Mouse (Mus musculus): ENCODE measurements at regions not wholly inside any gene's neighbourhood (a gene's known extent, or its start where the extent isn't known, plus 50 kb on each side); places are given as distances from the start of the nearest gene placed in this dataset.

DNA sequence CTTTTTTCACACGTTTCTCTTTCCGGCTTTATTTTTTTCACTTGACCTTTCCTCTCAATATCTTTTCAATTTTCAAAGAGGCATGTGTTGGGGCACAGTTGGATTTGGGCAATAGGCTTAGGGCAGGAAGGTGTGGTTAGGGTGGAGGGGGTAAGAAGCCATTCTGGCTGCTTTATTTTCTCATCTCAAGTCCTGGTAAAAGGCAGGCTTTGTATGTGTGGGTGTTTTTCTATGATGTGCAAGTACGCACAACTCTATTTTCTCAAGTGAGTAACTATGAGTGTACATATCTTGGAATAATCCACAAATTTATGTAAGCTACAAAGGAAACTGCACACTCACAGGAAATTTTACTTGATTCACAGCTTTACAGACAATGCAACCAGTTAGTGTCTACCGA lies 121.5 kb upstream of the Ifne start:
- 64% methylated on average over 4 of the region's 4 CpGs for whole genome bisulfite sequencing
- no peak overlapping the region for H3K4me3 ChIP-seq (ENCODE audit: low read depth, low read length)
- no peaks in the 10 kb centered on the region for H3K9me3 ChIP-seq (replicated peaks; ENCODE audit: control insufficient read depth, low read length)
- H3K27me3 ChIP-seq (ENCODE audit: control insufficient read depth, insufficient read depth, low read length), result no peaks in the 10 kb centered on the region
- no peaks in the 10 kb centered on the region for H3K36me3 ChIP-seq (replicated peaks; ENCODE audit: control insufficient read depth, insufficient read depth, low read length)
- no peak for ATAC-seq (ENCODE audit: insufficient read depth, low read depth)
- no peak overlapping the region for H3K9ac ChIP-seq (replicated peaks; ENCODE audit: low read depth, low read length)
- H3K27ac ChIP-seq (ENCODE audit: low read depth), result no peak overlapping the region
- no peak overlapping the region for H3K4me2 ChIP-seq (ENCODE audit: low read depth, low read length)
- DNase-seq (ENCODE audit: low spot score), result no peak
- TF ChIP-seq EP300 (IDR thresholded peaks at IDR 0.05; ENCODE audit: low read depth), result no peak
- no peak for TF ChIP-seq CTCF (IDR thresholded peaks at IDR 0.05; ENCODE audit: low read depth)
- no peaks in the 10 kb centered on the region for H3K4me1 ChIP-seq (ENCODE audit: control insufficient read depth, insufficient read depth)

DNA sequence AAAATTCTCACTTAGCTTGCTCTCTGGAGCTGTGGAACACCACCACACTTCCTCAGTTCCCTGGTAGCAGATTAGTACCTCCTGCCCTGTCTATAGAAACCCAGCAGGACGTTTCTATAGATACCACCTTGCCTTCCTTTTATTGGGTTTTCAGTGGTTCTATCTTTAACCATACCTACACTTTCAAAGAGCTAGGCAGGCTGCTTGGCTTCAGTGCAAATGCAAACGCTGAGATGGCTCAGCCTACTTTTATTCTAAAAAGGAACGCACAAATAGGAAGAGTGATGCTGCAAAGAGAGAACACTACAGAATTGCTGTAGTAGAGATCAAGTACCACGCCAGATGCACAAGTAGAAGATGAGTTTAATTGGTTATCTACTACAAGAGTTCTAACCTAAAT lies 120.9 kb upstream of the Ifne start:
- no peaks in the 10 kb centered on the region for H3K36me3 ChIP-seq (replicated peaks; ENCODE audit: control insufficient read depth, insufficient read depth, low read length)
- no peak overlapping the region for H3K4me2 ChIP-seq (ENCODE audit: low read depth, low read length)
- H3K4me1 ChIP-seq (ENCODE audit: control insufficient read depth, insufficient read depth), result no peaks in the 10 kb centered on the region
- H3K27me3 ChIP-seq (ENCODE audit: control insufficient read depth, insufficient read depth, low read length), result no peaks in the 10 kb centered on the region
- H3K9ac ChIP-seq (replicated peaks; ENCODE audit: low read depth, low read length), result no peak overlapping the region
- ATAC-seq (ENCODE audit: insufficient read depth, low read depth) (no peak), DNase-seq (ENCODE audit: low spot score) (no peak)
- no peak overlapping the region for H3K4me3 ChIP-seq (ENCODE audit: low read depth, low read length)
- no peak overlapping the region for H3K27ac ChIP-seq (ENCODE audit: low read depth)
- no peak for TF ChIP-seq CTCF (IDR thresholded peaks at IDR 0.05; ENCODE audit: low read depth)
- TF ChIP-seq EP300 (IDR thresholded peaks at IDR 0.05; ENCODE audit: low read depth), result no peak
- 69% methylated on average over 4 of the region's 4 CpGs for WGBS
- no peaks in the 10 kb centered on the region for H3K9me3 ChIP-seq (replicated peaks; ENCODE audit: control insufficient read depth, low read length)

DNA sequence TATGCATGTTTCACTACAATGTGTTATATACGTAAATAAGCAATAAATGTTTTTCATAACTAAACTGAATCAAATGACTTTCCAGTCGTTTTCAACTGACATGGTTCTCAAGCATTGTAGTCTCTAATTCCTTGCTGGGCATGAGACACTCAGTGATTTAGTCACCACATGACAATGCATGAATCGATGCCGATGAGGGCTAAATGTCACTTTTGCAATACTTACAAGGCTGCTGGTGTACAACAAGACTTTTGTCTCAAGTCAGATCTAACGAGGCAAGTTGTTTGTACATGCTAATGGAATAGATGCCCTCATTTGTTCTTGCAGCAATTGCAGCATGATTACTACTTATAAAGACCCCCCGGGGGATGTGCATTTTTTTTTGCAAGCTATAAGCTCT lies 120.2 kb upstream of the Ifne start:
- Histone ChIP-seq H3K4me3 (ENCODE audit: low read depth, low read length) (no peak overlapping the region), H3K36me3 (replicated peaks; ENCODE audit: control insufficient read depth, insufficient read depth, low read length) (no peaks in the 10 kb centered on the region), H3K27me3 (ENCODE audit: control insufficient read depth, insufficient read depth, low read length) (no peaks in the 10 kb centered on the region), H3K9ac (replicated peaks; ENCODE audit: low read depth, low read length) (no peak overlapping the region), H3K9me3 (replicated peaks; ENCODE audit: control insufficient read depth, low read length) (no peaks in the 10 kb centered on the region), H3K4me1 (ENCODE audit: control insufficient read depth, insufficient read depth) (no peaks in the 10 kb centered on the region), H3K4me2 (ENCODE audit: low read depth, low read length) (no peak overlapping the region), H3K27ac (ENCODE audit: low read depth) (no peak overlapping the region)
- TF ChIP-seq CTCF (IDR thresholded peaks at IDR 0.05; ENCODE audit: low read depth), result no peak
- no peak for TF ChIP-seq EP300 (IDR thresholded peaks at IDR 0.05; ENCODE audit: low read depth)
- WGBS, result 79% methylated on average over 6 of the region's 6 CpGs
- no peak for DNase-seq (ENCODE audit: low spot score)
- ATAC-seq (ENCODE audit: insufficient read depth, low read depth), result no peak

DNA sequence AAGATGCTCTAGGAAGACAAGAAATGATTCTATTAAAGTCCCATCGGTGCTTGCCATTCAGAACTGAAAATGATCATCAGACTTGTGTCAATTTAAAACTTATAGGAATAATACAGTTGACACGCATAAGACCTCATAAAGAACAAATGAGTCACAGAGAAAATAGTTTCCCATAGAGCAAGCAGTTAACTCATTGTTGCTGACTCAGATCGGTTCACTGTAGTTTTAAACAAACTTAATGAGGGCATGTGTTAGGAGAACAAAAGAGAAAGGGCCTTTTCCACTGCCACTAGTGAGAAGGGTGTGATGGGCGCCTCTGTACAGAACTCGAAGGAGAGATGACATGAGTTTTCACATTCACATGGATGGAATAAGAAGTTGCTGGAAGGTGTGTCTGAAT lies 118.3 kb upstream of the Ifne start:
- no peak overlapping the region for H3K27ac ChIP-seq (ENCODE audit: low read depth)
- DNase-seq (ENCODE audit: low spot score), result no peak
- H3K9ac ChIP-seq (replicated peaks; ENCODE audit: low read depth, low read length), result no peak overlapping the region
- no peak for ATAC-seq (ENCODE audit: insufficient read depth, low read depth)
- H3K9me3 ChIP-seq (replicated peaks; ENCODE audit: control insufficient read depth, low read length), result no peaks in the 10 kb centered on the region
- TF ChIP-seq CTCF (IDR thresholded peaks at IDR 0.05; ENCODE audit: low read depth), result no peak
- no peak for TF ChIP-seq EP300 (IDR thresholded peaks at IDR 0.05; ENCODE audit: low read depth)
- 72% methylated on average over 5 of the region's 5 CpGs for WGBS
- no peaks in the 10 kb centered on the region for H3K27me3 ChIP-seq (ENCODE audit: control insufficient read depth, insufficient read depth, low read length)
- no peak overlapping the region for H3K4me2 ChIP-seq (ENCODE audit: low read depth, low read length)
- no peak overlapping the region for H3K4me3 ChIP-seq (ENCODE audit: low read depth, low read length)
- no peaks in the 10 kb centered on the region for H3K36me3 ChIP-seq (replicated peaks; ENCODE audit: control insufficient read depth, insufficient read depth, low read length)
- H3K4me1 ChIP-seq (ENCODE audit: control insufficient read depth, insufficient read depth), result no peaks in the 10 kb centered on the region

DNA sequence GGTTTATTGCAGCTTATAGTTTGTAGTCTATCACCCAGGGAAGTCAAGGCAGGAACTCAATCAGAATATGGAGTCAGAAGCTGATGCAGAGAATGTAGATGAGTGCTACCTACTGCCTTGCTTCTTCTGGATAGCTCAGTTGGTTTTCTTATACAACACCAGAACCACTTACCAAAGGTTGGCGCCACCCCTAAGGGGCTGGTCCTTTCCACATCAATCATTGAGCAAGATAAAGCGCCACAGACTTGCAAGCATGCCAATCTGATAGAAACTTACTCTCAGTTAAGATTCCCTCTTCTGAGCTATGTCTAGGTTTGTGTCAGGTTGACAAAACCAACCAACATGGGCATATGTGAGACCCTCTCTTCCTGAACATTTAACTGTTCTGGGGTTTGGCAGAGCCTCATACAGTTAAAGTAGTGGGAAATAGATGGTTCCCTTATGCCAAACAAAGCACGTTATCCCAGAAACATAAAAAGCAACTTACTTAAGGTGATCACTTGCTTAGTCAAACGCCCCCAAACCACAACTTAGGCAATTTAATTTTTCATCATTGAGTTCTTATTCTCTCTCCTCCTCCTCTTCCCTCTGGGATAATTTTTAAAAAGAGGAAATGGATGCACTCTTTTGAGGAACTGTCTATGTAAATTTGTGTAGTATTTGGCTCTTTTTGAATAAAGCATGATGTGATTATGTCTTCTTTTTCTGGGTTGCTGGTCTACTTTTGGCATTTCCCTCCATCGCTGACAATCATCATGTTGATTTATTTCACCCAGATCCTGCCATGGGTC lies 115.3 kb upstream of the Ifne start:
- no peak for DNase-seq (ENCODE audit: low spot score)
- 72% methylated on average over 5 of the region's 5 CpGs for WGBS
- Histone ChIP-seq H3K9ac (replicated peaks; ENCODE audit: low read depth, low read length) (no peak overlapping the region), H3K27ac (ENCODE audit: low read depth) (no peak overlapping the region), H3K36me3 (replicated peaks; ENCODE audit: control insufficient read depth, insufficient read depth, low read length) (no peaks in the 10 kb centered on the region), H3K4me1 (ENCODE audit: control insufficient read depth, insufficient read depth) (no peaks in the 10 kb centered on the region), H3K4me3 (ENCODE audit: low read depth, low read length) (no peak overlapping the region), H3K9me3 (replicated peaks; ENCODE audit: control insufficient read depth, low read length) (no peaks in the 10 kb centered on the region), H3K27me3 (ENCODE audit: control insufficient read depth, insufficient read depth, low read length) (no peaks in the 10 kb centered on the region), H3K4me2 (ENCODE audit: low read depth, low read length) (no peak overlapping the region)
- TF ChIP-seq CTCF (IDR thresholded peaks at IDR 0.05; ENCODE audit: low read depth) (no peak), EP300 (IDR thresholded peaks at IDR 0.05; ENCODE audit: low read depth) (no peak)
- ATAC-seq (ENCODE audit: insufficient read depth, low read depth), result no peak

DNA sequence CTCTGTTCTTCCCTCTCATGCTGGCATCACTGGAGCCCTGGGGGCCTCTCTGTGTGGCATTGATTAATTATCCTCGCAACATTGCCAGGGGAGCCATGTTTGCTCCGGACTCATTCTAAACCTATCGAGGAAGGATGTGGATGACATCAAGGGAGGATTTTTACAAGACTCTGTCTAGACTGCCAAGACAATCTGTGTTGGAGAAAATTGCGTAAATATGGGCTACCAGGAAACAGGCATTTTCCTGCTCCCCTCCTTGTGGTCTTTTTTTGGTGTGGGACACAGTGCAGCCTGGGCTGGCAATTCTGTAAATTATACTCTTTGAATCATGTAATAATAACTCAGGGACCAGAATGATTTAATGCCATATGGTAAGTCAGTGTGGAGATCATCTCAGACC lies 114.5 kb upstream of the Ifne start:
- DNase-seq (ENCODE audit: low spot score), result no peak
- H3K4me1 ChIP-seq (ENCODE audit: control insufficient read depth, insufficient read depth), result no peaks in the 10 kb centered on the region
- TF ChIP-seq EP300 (IDR thresholded peaks at IDR 0.05; ENCODE audit: low read depth), result no peak
- H3K27ac ChIP-seq (ENCODE audit: low read depth), result no peak overlapping the region
- no peak for ATAC-seq (ENCODE audit: insufficient read depth, low read depth)
- no peak overlapping the region for H3K9ac ChIP-seq (replicated peaks; ENCODE audit: low read depth, low read length)
- WGBS, result 59% methylated on average over 4 of the region's 4 CpGs
- no peak overlapping the region for H3K4me2 ChIP-seq (ENCODE audit: low read depth, low read length)
- H3K4me3 ChIP-seq (ENCODE audit: low read depth, low read length), result no peak overlapping the region
- no peaks in the 10 kb centered on the region for H3K9me3 ChIP-seq (replicated peaks; ENCODE audit: control insufficient read depth, low read length)
- H3K36me3 ChIP-seq (replicated peaks; ENCODE audit: control insufficient read depth, insufficient read depth, low read length), result no peaks in the 10 kb centered on the region
- H3K27me3 ChIP-seq (ENCODE audit: control insufficient read depth, insufficient read depth, low read length), result no peaks in the 10 kb centered on the region
